Mouse (Mus musculus): ENCODE data around the gene Hoxd9.

DNA sequence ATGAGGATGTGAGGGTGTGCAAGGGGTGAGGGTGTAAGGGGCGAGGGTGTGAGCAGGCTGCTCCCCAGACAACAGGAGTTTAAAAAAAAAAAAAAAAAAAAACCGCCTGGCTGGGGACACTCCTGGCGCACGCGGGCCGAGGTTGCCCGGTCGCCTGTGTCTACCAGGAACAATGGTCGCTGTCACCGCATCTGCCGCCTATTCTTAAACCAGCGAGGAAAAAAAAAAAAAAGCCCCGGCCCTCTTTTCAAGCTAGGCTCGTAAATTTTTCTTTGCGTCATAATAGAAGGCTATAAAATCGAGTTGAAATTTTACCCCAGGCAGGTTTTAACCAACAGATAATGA, 35.8 kb downstream of the Hoxd9 start:
- TF ChIP-seq MAFK (IDR thresholded peaks at IDR 0.05; ENCODE audit: borderline replicate concordance, low read depth, low read length) (no peak), POLR2A (IDR thresholded peaks at IDR 0.05; ENCODE audit: control insufficient read depth in 1 of 2, insufficient read depth in 1 of 2, low read depth in 1 of 2, low read length in 2 of 2, poor library complexity in 1 of 2) (no peak), KAT2A (conservative IDR thresholded peaks at IDR 0.05; ENCODE audit: low read depth, low read length) (no peak), EP300 (IDR thresholded peaks at IDR 0.05; ENCODE audit: low read depth in 1 of 2, low read length in 2 of 2) (no peak), CTCF (IDR thresholded peaks at IDR 0.05 in 2 of 3, conservative IDR thresholded peaks at IDR 0.05 in 1 of 3; ENCODE audit: control insufficient read depth in 1 of 3, insufficient read depth in 1 of 3, low read depth in 2 of 3, low read length in 3 of 3, poor library complexity in 1 of 3, severe bottlenecking in 1 of 3) (no peak), ZNF384 (IDR thresholded peaks at IDR 0.05; ENCODE audit: low read depth, low read length) (no peak), ZMIZ1 (IDR thresholded peaks at IDR 0.05; ENCODE audit: low read depth, low read length) (no peak), GATA1 (IDR thresholded peaks at IDR 0.05; ENCODE audit: low read depth, low read length) (no peak), USF1 (IDR thresholded peaks at IDR 0.05; ENCODE audit: low read depth, low read length) (no peak), BHLHE40 (IDR thresholded peaks at IDR 0.05; ENCODE audit: borderline replicate concordance, low read depth, low read length) (no peak), JUND (IDR thresholded peaks at IDR 0.05; ENCODE audit: low read depth, low read length) (no peak)
